8 mouse cellular contexts compared by ENCODE assay signal in the genomic region with DNA sequence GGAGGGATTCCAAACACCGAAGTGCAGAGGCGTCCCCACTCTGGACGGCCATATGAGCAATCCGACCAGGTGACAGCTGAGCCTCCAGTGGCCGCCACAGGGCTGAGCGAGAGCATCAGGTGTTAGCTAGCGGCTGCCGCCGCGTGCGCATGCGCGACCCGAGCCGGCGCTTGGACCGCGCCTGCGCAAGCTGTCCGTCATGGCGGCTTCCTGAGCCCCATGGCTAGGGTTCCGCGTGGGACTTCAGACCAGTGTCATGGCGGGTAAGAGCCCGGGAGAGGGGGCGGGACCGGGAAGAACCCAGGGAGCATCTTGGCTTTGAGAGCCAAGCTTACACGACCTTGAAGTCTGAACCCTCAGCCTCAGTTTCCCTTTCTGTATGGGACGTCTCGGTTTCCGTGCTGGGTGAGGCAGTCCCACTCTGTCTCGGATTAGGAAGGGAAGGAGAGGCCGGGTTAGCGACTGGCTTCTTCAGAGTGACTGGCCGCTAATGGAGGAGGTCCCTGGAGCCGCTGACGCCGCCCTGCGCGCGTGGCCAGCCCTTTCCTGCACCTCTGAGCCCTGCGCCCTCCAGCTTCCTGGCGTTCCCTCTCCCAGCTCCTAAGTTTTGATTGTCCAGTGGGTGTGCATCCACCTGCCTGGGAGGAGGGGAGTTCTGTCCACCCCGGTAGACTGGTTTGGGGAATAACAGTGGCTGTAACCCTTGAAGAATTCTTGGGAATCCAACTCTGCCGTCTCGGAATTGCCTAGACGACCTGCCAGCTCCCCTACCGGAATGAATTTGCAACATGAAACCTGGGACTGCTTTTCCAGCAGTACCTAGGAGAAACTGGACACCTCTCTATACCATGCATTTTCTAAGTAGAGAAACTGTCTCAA. TPM values are rescaled to one million over a fixed set of nuclear protein-coding genes. Genes with fewer than 3 reads are reported as not detected.
A peak's percentile ranks its signal among the peaks of the same experiment; 100 is the strongest.
DNase-seq lines count a peak whose midpoint lies in the region; ATAC-seq lines count a peak whose summit lies in the region.

Mettl22 (plus strand) TSS at position 186 of the 879 bp plus-strand sequence.

- under 1% methylated on average over 48 of the region's 48 CpGs for WGBS in forebrain, embryonic 14.5 days
- under 1% methylated on average over 48 of the region's 48 CpGs for WGBS in neural tube, embryonic 15.5 days

- peak; percentile 98 for ATAC-seq in forebrain, embryonic 14.5 days
- ATAC-seq in neural tube, embryonic 15.5 days (ENCODE audit: low FRiP score) = peak; percentile 98

- H3K9me3 ChIP-seq in forebrain, embryonic 14.5 days (replicated peaks; ENCODE audit: control insufficient read depth, low read length) = no peaks in the 10 kb centered on the region
- no peaks in the 10 kb centered on the region for H3K9me3 ChIP-seq in neural tube, embryonic 15.5 days (replicated peaks)

- peak; percentile 94 for DNase-seq in ES-CJ7 (ENCODE audit: low read depth, low spot score)
- peak; percentile 91 for DNase-seq in cerebellum, adult 11 months
- peak; percentile 96 for DNase-seq in forebrain, embryonic 14.5 days (ENCODE audit: low spot score)
- peak; percentile 92 to 93 for DNase-seq in heart, postnatal 14 days
- peak; percentile 91 for DNase-seq in layer of hippocampus, adult 11-12 months (ENCODE audit: low spot score)
- peak; percentile 90 to 93 for DNase-seq in lung, adult 18-20 months
- DNase-seq in testis, postnatal 14 days (ENCODE audit: low spot score) = peak; percentile 91

- H3K27ac ChIP-seq in forebrain, embryonic 14.5 days (ENCODE audit: low read depth, low read length) = peak within 1 kb of the TSS; percentile 58
- H3K27ac ChIP-seq in neural tube, embryonic 15.5 days (replicated peaks) = peak within 1 kb of the TSS; percentile 84

- H3K27me3 ChIP-seq in forebrain, embryonic 14.5 days (replicated peaks; ENCODE audit: control insufficient read depth, insufficient read depth, low read length) = no peaks in the 10 kb centered on the region
- no peaks in the 10 kb centered on the region; the same call in 1 of the 2 replicates for H3K27me3 ChIP-seq in neural tube, embryonic 15.5 days (replicated peaks)

- no peaks in the 10 kb centered on the region for H3K36me3 ChIP-seq in forebrain, embryonic 14.5 days (ENCODE audit: control insufficient read depth, insufficient read depth, low read length)
- no peaks in the 10 kb centered on the region for H3K36me3 ChIP-seq in neural tube, embryonic 15.5 days

- H3K4me2 ChIP-seq in forebrain, embryonic 14.5 days (ENCODE audit: low read length) = peak within 1 kb of the TSS; percentile 77
- peak within 1 kb of the TSS; percentile 89 for H3K4me2 ChIP-seq in neural tube, embryonic 15.5 days

- H3K4me1 ChIP-seq in forebrain, embryonic 14.5 days (ENCODE audit: control insufficient read depth, insufficient read depth, low read length) = no peaks in the 10 kb centered on the region
- H3K4me1 ChIP-seq in neural tube, embryonic 15.5 days = peaks cover 14% of the 10 kb centered on the region

- H3K4me3 ChIP-seq in forebrain, embryonic 14.5 days (ENCODE audit: low read depth, low read length) = peak within 1 kb of the TSS; percentile 69
- peak within 1 kb of the TSS; percentile 81 for H3K4me3 ChIP-seq in neural tube, embryonic 15.5 days (replicated peaks)

- peak within 1 kb of the TSS; percentile 77 for H3K9ac ChIP-seq in forebrain, embryonic 14.5 days (ENCODE audit: low read length)
- H3K9ac ChIP-seq in neural tube, embryonic 15.5 days (replicated peaks) = peak within 1 kb of the TSS; percentile 76

- intact Hi-C loops in heart, postnatal 14 days (cut with DNase I) = no loop called here

RNA-seq across cellular contexts. Expression of gene Mettl22, which starts in this region (rescaled TPM):
- polyA plus RNA-seq in forebrain, embryonic 14.5 days (2014; fragmentation: Nextera tagmentation; extraction: Ambion mirVana) = 43.9 and 48.6 TPM in 2 replicates
- 10 to 100 TPM; 21.4 to 25.3 TPM for total RNA-seq in heart, postnatal 14 days (2021)
- polyA plus RNA-seq in neural tube, embryonic 15.5 days (2015; fragmentation: Nextera tagmentation; extraction: Ambion mirVana) = 45.7 and 54.2 TPM in 2 replicates

Comparison
In these comparisons a context has a peak if more than half of its experiments do, and no peak if none do; other contexts are left out.
1. Peak in every context shown above with its lines: DNase-seq, ATAC-seq, H3K4me3 ChIP-seq and H3K27ac ChIP-seq.